Mouse (Mus musculus) layer of hippocampus, adult 9-10 months (tissue): ENCODE results near the gene Tagln2.

Experiments used
- DNase-seq: peaks from one replicate; pipeline ENCODE4 v3.0.0; 2022; ENCODE audit warnings: low spot score

The Tagln2 gene

DNA sequence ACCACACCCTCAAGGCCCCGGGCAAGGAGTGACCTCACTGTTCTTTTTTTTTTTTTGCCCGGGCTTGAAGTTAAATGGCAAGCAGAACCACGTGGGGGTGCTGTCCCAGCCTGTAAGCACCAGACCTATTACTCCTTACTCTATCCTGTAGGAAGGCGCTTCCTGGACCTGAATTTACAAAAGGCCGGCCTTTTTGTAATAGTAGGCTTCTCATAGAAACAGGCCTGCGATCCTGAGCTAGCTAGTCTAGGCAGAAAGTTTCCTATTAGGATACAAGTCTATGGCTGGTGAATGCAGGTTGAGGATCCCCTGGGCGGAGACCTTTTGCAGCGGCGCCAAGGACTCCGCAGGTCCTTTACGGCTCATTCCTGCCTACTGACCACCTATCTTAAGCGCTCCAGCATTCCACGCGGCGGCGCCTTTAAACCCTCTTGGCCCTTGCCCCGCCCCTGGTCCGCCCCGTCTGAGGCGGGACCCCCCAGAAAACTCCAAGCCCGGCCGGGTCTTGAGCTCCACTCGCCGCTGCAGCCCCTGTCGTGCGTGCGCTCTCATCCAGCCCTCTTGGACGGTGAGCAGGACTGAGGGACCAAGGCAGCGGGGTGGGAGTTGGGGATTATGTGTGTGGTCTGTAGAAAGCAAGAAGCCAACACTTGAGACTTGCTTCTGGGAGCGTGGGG is at the start of gene Tagln2:
Tagln2 (plus strand) TSS at position 283 of the 677 bp plus-strand sequence.
- no peak for DNase-seq

DNA sequence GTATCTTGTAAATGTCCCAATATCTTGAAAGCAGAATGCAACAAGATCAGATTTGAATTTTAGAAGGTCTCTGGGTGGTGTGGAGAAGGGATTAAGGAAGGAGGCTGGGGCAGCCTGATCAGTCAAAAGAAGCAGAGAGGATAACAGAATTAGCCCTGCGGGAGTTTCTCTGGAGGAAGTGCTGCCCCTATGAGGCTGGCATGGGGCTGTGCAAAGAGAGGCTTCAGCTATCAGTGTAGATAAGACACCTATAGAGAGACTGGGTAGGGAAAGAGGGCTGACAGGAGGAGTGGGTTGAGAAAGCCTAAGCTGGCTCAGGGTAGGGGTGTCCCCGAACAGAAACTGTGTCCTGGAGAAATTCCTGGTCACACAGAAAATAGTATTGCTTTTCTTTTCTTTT is 49.6 kb upstream of the Tagln2 start:
- DNase-seq: no peak

DNA sequence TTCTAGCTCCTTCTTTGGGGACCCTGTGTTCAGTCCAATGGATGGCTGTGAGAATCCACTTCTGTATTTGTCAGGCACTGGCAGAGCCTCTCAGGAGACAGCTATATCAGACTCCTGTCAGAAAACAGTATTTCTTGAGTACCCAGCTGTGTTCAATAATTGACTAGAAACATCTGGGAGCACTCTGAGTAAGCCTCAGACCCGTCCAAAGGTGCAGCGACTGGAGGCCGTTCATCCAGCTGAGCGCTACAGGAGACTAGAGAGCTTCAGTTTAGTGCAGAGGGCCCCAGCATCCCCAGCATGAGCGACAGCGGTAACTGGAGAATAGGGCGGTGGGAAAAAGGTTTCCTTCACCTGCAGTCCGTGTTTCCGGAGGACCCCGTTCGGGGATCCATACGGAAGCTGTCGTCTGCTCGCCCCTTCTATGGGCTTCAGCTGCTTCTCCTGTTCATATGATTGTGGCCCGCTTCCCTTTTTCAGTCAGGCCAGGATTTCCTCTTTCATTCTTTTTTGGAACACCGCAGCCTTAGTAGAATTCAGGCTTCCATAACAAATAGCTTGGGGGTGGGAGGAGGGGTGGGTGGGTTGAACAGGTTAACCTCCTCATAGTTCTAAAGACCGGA is 48.9 kb upstream of the Tagln2 start:
- DNase-seq: no peak

DNA sequence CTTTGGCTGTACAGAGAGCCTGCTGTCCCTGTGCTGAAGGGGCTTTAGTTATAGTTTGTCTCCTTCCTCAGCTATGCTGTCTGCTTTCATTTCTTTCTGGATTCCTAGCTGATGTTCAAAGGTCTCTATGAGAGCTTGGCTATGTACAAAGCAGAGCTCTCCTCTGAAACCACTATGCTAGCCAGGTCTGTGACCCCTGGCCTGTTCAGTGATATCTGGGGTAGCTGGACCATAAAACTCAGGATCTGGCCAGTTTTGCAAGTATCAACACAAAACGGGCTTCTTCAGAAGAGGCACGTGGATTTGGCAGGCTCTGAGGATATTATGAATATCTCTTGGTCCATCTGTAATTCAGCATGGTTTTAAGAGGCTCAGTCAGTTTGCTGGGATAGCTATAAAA is 46.9 kb upstream of the Tagln2 start:
- DNase-seq: no peak

DNA sequence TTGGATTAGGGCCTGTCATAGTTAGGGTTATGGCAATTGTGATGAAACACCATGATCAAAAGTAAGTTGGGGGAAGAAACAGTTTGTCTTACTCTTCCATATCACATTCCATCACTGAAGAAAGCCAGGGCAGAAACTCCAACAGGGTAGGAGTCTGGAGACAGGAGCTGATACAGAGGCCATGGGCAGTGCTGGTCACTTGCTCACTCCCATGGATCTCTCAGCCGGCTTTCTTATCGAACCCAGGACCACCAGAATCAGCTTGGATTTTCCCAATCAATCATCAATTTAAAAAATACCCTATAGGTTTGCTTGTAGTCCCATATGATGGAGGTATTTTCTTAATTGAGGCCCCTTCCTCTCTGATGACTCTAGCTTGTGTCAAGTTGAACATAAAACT is 46.0 kb upstream of the Tagln2 start:
- no peak for DNase-seq

DNA sequence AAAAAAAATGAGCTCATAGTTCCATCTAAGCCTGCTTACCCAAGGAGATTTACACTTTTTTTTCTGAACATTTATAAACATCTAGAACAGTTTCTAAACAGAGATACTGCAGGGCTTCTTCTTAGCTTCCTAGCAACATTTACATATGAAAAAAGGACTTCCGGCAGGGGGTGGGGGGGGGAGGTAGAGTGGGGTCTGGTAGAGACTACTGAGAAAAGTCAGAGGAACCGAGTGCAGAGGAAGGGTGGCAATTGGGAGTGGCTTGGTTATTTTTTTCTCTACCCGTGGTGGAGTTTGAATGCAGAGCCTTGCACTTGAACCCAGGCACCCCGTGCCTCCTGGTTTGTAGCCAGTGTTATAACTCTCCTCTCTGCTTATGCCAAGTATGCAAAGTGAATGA is 44.4 kb upstream of the Tagln2 start:
- no peak for DNase-seq

DNA sequence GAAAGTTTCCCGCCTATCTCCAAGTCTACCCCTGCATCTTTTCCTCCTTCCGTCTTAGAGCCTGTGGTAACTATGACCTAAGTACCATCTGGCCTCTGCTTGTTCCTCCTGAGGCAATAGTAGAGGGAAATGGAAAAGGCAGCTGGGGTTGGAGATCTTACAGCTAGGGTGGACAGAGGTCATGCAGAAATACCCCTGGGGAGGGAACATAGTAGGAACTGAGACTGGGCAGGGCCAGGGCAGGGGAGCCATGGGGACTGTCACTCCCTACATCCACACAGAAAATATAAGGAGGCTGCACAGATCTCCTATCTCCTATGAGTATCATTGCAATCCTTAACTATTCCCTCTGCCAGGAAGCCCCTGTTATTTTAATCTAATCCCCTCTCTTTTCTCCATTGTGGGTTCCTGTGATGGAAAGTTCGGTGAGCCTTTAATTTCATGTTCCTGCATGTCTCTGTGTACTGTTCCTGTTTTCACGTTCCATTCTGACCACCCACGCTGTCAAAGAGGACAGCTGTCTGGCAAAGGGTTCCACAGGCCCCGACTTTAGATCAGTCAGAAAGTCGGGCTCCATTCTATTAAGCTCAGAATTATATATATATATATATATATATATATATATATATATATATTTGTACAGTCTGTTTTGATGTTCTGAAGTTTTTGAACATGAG is 43.7 kb upstream of the Tagln2 start:
- peak; percentile 8 for DNase-seq

DNA sequence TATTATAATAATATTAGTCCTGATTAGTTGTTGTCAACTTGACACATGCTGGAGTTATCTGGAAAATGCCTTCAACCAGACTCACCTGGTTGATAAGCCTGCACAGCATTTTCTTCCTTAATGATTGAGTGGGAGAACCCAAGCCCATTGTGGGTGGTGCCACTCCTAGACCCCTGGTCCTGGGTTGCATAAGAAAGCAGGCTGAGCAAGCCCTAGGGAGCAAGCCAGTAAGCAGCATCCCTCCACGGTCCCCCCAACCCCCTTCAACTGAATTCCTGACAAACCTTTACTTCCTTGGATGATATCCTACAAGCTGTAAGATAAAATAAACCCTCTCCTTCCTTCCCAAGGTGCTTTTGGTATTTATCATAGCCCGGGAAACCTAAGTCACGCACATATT is 42.7 kb upstream of the Tagln2 start:
- no peak for DNase-seq

DNA sequence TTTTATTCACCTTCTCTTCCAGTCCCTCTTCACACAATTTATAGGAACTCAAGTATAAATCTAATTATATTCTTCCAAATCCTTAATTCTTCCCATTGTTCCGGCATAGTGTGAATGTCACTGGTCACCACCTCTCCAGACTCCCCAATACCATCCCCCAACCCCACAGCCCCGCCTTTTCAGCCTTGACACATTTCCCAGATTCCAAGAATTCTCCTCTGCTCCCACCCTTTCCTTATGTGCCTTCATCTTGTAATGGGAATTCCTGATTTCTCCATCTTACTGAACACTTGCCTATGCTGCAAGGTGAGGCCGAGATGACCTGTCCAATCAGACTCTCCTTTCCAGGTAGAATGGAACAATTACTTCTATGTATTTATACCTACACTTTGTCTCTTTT is 41.8 kb upstream of the Tagln2 start:
- no peak for DNase-seq

DNA sequence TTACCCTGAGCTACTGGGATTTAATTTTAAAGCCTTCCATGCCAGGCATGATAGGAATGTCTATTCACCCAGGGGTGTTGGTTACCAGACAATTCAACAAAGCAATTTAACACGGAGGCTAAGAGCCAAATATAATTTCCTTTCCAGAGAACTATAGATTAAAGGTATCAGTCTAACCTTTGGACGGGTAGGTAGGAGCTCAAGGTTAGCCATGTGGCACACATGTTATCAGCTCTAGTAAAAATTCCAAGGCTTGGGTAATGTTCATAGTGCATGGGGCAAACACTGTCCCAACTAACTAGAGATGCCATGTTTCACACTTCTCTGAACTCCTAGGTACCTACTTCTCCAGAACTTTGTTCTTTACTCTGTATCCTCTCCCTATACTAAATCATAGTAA is 38.2 kb upstream of the Tagln2 start:
- no peak for DNase-seq

DNA sequence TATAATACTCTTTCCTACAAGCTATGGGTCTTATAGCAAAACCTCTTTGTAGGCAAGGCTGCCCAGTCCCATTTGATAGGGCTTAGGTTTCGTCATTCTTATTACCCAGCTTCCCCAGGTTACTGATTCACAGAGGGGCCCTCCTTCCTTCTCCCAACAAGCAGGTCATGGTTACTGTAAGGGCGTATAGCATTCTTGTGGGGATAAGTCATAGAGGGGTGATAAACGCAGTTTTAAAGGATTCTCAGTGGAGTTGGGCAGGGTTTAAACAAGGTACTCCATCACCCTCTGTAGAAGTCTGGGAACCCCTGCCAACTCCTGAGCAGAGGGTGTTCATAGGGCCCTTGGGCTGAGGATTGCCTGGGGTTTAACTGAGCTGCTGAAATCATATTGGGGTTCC is 37.3 kb upstream of the Tagln2 start:
- DNase-seq: no peak

DNA sequence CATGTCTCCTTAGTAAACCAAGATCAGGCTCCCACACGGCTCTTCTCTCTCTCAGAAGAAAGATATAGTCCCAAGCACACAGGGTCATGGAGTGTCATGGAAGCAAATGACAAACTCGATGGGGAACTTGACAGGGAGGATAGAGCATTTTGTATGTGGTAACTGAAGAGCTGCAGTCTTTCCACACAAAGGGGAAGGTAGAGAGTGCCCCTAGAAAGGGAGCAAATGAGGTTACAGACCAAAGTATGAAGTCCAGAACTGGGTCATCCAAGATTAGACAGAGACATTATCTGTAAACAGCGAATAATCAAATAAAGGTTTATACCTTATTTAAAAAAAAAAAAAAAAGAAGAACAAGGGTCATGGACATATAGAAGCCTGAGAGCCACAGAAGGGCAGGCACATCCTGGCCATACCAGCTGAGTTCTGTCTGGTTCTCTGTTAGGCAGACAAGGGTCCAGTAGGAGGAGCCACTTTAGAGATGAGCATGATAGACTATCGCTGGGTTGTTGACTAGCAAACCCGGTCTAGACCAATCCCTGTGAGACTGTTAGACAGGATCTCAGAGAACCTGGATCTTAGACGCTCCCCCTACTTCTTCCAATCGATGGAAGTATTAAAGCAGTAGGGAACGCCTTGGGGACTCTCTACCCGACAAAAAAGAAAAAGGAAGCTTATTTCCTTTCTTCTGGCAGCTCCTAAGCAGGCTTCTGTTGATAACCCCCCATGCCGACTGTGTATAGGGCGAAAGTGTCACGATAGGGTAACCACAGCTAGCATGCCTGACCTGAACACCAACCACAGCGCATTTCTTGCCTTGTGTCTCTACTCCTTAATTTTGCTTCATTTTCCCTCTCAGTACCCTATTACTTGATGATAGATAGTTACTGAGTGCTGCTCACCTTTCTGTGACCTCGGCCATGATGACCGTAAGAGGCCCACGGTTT is 36.2 kb upstream of the Tagln2 start:
- no peak for DNase-seq

DNA sequence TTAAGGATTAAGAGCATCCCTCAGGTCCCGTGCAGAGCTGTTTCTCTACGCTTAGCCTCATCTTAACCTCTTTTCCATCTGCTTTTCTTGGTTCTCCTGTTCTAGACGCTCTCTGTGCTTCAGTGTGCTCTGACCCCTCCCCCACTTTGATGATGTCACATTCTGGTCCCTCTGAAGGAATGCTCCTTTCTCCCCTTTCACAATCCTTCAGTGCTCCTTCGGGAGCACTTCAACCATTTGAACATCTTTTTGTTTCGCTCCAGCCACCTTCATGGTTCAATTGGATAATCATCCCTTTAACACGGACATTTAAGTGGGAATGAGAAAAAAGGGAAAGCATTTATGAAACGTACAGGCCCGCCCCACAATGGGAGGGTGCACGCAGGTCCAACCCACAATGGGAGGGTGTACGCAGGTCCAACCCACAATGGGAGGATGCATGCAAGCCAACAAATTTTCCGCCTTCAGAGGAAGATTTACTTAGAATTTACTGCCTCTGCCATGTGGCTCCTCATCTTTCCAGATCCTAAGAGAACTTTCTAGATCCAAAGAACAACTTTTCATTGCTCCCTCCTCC is 31.5 kb upstream of the Tagln2 start:
- no peak for DNase-seq

DNA sequence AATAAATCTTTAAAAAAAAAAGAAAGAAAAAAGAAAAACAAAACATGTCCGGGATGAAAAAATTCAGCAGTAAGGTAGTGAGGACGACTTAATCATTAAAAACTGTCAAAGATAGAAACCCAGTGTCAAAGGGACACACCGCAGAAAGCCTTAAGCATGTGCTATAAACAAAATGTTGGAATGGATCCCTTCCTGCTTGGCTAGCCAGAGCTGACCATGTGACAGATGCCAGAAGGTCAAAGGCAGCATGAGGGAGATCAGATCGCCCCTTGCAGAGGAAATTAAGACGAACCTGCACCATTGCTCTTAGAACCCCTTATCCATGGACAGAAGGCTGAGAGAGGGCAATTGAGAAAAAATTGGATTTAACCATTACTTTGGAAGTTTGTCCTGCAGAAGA is 30.5 kb upstream of the Tagln2 start:
- no peak for DNase-seq

DNA sequence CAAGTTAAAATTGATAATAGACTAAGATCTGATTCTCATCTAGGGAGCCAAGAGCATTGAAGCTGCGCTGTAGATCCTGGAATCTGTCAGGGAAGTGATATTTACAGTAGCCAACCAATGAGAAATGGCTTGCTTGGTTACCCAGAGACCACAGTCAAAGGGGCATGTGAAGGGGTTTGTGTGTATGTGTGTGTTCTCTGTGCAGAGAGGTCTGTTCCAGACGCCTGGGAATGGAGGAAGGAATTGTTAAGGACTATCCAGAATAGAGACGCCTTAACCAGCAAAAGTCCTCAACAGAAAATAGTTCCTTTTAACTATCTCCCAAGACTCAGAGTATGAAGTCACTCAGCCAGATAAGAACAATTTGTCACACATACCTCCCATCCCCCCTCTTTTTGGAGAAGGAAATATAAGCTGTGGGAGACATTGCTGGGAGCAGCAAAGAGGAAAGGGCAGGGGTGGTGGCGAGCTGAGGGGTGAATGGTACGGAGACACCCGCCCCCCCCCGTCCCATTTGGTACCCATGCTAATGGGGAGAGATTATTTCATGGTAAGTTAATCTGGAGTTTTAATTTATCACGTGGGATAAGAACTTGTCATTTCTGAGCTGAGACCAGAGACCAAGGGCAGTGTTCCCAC is 29.9 kb upstream of the Tagln2 start:
- no peak for DNase-seq

DNA sequence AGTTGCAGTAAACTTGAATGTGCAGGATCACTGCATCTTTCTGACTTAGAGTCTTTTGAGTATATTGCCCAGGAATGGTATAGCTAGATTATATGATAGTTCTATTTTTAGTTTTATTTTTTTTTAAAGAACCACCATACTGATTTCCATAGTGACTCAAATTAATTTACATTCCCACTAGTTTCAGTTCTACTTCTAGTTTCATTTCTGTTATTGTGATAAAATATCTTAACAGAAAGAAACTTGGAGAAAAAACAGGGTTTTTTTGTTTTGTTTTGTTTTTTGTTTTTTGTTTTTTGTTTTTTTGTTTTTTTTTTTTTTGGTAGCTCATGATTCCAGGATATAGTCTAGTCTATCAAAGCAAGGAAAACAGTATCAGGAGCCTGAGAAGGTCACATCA is 26.9 kb upstream of the Tagln2 start:
- no peak for DNase-seq

DNA sequence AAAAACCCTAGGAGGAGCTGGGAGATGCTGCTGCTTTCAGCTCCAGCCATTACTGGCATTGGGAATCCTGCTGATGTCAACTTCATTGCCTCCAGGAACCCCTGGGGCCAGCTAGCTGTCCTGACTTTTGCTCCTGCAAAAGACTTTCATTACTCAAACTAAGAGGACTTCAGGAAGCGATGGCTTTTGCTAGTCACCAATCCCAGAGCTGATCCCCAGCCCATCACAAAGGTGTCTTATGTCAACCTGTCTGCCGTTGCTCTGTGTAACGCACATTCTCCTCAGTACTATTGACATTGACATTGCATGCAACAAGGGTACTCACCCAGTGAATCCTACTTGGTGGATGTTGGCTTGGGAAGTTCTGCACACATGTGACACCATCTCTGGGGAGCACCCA is 25.7 kb upstream of the Tagln2 start:
- DNase-seq: no peak

DNA sequence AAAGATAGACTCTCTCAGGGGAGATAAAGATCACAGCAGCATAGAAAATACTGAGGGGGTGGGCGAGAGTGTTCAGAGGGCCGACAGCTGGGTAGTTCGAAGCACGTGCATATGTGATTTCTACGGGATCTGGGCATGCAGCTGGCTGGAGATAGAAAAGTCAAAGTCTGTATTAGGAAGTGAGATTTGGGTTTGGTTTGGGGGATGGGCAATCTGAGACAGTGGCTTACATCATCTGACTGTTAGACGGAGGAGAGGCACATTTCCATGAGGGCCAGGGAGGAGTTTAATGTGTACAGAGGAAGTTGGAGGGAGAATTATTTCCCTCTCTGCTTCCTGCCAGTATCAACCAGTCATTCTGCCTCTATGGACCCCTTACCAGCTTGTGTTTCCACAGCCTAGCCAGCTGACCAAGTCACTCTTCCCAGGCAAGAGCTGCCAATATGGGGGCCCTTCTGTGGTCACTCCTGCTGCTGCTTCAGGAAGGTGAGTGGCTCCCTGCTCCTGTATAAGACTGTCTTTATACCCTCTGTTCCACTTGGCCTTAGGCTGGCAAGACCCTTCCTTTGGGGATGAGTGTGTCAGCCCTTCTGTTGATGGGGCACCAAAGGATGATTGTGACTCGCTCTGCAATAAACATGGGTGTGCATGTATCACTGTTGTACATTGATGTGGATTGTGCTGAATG is 24.6 kb upstream of the Tagln2 start, which contains the start of gene Slamf9:
Slamf9 (plus strand) TSS at position 305 of the 688 bp plus-strand sequence.
- DNase-seq: peak; percentile 11

DNA sequence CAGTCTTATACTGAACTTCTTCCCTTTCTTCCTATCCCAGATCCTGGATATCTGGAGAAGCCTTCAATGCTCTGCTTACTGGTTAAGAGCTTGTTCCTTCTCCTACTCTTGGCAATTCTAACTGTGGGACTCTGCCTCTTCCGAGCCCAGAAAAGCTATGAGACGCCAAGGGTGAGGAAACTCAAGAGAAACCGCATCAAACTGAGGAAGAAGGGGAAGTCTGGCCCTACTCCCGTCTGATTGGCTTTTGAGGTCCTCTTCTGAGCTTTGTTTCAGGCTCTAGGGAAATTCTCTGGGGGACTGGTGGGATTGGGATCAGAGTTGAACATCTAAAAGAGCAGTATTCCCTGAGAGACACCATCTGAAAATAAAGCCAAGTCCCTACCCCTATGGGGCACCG is 21.8 kb upstream of the Tagln2 start:
- no peak for DNase-seq

DNA sequence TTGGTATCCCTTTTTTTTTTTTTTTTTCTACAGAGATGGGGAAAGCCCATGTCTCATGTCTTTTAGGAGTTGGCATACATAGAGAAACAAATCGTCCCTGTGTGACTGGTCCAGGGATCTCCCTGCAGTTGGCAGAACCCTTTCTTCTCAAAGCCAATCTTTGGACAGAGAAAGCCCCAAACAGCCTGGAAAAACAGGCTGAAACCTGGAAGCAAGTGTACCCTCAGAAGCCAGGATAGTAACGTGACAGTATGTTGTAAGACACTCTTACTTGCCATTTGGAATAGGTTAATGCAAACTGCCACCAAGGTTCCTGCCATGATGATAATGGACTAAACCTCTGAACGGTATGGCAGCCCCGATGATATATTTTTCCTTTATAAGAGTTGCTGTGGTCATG is 19.5 kb upstream of the Tagln2 start:
- DNase-seq: no peak

DNA sequence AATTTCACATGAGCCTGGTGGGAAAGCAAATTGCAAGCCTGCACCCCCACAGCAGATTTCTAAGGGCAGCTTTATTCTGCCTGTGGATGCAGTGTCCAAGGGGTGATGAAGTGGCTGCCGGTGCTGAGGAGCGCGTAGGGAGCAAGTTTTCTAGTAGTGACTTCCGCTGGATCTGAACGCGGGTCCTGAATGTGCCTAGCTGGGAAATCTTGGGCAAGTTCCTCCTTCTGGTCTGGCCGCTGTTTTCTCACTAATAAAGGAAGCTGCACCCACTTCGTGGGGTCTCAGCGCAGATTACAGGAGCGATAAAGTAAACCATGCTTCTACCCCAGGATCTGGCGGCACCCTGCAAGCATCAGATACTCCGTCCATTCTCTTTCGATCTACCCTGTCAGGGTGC is 18.7 kb upstream of the Tagln2 start:
- no peak for DNase-seq
